Mouse (Mus musculus): ENCODE data around the gene Srcin1.

DNA sequence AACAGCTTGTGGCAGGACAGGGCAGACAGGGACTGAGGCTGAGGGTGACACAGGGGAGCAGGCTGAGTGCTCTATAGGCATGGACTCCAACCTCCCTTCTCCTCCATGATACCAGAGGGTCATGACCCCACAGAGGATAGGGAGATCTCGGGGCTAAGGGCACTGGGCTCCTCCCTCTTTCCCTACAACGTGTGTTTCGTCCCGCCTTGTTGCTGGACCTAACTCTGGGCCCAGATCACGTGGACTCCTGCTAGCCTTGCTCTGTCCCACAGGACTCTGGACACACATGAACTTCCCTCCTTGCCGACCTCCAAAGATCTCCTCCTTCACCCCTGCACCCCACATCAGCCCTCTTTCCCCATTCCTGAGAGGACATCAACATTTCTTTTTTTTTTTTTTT, 20.8 kb downstream of the Srcin1 start:
- TF ChIP-seq USF1 (IDR thresholded peaks at IDR 0.05; ENCODE audit: low read depth) (peak; percentile 49), CTCF (IDR thresholded peaks at IDR 0.05; ENCODE audit: control insufficient read depth, insufficient read depth, insufficient read length) (no peak), MYOD1 (IDR thresholded peaks at IDR 0.05; ENCODE audit: control insufficient read depth, insufficient read length, low read depth) (no peak), CEBPB (IDR thresholded peaks at IDR 0.05; ENCODE audit: low read depth) (no peak), MYOG (IDR thresholded peaks at IDR 0.05; ENCODE audit: control insufficient read depth, extremely low read depth, insufficient read length) (no peak), FOSL1 (IDR thresholded peaks at IDR 0.05; ENCODE audit: insufficient read depth, low read length, poor library complexity, severe bottlenecking) (no peak), MAX (IDR thresholded peaks at IDR 0.05) (no peak)

All from C2C12 (cell line).